Mouse (Mus musculus) T-cell, adult 66 days (primary cell): ENCODE results near the gene Gm9817. TPM values are rescaled to one million over a fixed set of nuclear protein-coding genes. Genes with fewer than 3 reads are reported as not detected.

Experiments used
- total RNA-seq, 2 experiments: library from RNA; stranded (reverse); gene quantifications; 3 replicates in 1 of 2; 4 replicates in 1 of 2; pipeline ENCODE4 v1.2.4; 2023

Gm9817 gene
- under 1 TPM; 0.29 to 0.36 TPM for total RNA-seq

GRCm38 (mm10) chr13:45078392-45078791 is at the start of gene Gm9817:
Gene Gm9817, plus strand, starts transcription at chr13:45078692.

Other genes starting within 250 kb of the Gm9817 start
- gene Dtnbp1, start 76.5 kb upstream of the Gm9817 start, total RNA-seq = 10 to 100 TPM; 24.8 to 26.3 TPM